Mouse (Mus musculus): ENCODE measurements at regions not wholly inside any gene's neighbourhood (a gene's known extent, or its start where the extent isn't known, plus 50 kb on each side); places are given as distances from the start of the nearest gene placed in this dataset.

DNA sequence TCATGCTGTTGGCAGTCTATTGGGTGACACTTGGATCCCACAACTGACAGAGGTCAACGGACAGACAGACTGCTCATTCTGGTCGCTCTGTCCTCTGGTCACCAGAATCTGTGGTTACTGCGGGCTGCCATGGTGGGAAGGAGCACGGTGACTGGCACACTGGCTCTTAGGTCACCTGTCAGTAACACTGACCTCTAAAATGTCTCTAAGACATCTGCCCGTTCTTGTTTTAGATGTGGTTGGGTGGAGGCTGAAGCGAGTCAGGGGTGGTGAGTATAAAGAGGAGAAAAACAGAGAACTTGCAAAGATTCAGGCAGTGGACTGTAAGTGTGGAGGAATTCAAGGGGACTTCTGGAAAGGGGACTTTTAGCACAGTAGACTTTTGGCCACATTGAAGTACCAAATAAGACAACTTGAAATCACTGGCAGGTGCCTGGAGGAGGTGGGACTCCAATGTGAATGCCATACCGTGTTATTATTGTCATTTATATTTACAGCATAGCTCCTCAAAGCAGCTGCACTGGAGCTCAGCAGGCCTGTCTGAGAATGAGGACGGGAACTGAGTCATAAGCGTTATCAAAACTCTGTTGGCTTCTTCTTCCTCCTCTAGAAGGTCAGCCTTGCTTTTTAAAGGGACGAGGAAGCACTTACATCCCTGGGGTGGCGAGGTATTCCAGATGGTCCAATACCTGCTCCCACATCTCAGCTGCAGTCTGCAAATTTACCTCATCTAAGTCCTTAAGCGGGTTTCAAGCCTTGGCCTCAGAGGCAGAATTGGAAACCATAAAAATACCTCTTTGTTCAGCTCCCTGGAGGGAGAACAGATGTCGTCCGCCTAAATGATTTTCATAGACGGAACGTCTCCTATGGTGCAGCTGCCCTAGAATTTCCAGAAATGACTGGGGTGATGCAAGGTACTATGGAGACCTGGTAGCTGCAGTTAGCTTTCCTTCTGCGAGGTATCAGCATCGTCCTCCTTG is 351.3 kb downstream of the Nuak1 start:
- peak; percentile 22 to 71 for DNase-seq (ENCODE audit: low spot score in 2 of 2)

DNA sequence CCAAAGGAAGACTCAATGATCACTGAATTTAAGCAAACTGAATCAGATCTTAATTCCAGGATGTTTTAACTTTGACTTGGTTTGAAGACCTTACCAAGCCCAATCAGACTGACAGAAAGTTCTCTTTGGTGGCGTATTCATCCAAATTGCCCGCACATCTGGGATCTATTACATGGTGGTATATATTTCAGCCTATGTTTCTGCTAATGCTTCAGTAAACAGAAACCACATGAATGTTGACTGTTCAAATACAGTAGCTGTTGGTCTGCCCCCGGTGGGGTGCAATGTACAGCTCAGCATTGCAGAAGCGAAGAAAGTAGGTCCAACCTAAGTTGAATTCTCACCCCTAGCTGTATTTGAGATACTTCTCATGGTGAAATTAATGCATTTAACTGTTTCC is 346.5 kb downstream of the Nuak1 start:
- no peak for DNase-seq (ENCODE audit: low spot score in 2 of 2)

- no peak for DNase-seq (ENCODE audit: low spot score in 2 of 2)
Observed at GRCm38 (mm10) chr10:84097196-84097595, 343.2 kb downstream of the Nuak1 start.

DNA sequence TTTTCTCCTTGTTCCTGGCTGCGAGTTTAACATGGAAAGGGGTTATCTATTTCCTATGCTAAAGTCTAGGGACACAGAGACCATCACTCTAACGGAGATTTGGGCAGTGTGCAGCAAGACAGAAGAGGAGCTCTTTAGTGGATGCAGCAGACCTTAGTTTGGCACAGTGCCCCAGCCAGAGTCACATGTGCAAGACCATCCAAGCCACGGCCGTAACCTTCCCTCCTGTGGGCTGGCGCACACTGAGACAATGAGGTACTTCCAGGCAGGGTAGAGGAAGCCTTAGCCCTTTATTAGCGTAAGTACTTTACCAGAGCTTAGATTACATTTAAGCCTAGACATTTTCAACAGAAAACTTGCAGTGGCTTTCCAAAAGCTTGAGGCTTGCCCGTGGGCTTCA is 336.4 kb downstream of the Nuak1 start:
- DNase-seq (ENCODE audit: low spot score in 2 of 2) = no peak

DNA sequence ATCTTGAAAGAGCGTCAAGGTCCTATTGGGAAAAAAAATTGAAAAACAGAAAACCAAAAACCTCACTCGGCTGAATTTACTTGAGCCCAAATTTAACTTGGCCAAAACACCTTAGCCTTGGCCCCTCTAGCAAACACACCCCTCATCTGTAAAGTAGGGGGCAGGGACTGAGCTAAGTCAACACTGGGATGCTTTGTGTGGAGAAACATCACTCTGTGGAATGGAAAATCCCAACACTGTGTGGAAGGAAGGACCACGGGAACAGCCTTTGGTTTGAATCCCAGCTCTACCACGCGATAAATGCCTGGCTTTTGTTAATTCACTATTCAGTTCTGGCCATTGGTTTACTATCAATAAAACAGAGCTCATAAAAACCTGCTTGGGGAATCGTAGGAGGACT is 335.8 kb downstream of the Nuak1 start:
- DNase-seq (ENCODE audit: low spot score in 2 of 2) = no peak

- DNase-seq (ENCODE audit: low spot score in 2 of 2) = no peak
Observed at GRCm38 (mm10) chr10:84109680-84110371, 330.6 kb downstream of the Nuak1 start.

DNA sequence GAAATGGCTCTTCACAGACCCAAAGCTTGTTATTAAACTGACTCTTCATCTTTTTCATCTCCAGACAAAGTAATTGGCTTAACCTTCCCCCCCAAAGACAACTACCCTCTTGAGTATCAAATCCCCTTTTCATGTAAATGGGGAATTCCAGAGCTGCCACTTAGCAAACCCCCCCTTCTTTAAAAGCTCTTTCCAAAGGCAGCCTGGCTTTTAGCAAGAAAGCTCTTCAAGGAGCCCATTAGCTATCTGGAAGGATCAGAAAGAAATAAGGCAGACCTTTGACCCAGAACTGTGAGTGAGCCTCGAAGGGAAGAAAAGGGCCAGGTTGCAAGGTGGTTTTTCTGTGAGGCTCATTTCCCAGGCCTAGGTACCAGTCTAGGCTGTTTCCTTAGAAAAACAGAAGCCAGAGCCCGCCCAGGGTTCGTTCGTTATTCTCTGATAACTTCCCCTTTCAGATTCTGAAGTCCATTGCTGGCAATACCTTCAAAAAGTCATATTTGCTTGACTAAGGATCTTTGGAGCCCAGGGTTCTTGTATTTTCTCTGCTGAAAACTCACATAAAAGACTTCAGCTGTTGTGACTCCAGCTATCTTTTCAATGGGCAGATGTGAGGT is 329.9 kb downstream of the Nuak1 start:
- DNase-seq (ENCODE audit: low spot score in 2 of 2) = no peak

DNA sequence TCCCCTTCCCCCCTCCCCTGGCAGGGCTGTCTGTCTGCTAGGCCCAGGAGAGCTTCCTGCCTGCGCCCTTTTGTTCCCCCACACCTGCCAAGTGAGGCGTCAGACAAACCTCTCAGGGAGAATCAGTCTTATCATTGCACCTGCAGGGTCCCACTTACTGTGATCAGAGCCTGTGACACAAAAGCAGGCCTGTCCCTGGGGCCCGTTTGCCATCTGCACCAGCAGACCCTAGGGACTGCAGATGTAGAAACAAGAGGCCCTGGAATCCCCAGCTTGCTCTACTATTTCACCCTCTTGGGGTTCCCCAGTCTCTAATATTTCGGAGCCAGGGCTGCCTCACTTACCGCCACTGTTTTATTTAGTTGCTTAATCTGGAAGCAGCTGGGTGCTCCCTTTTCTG is 328.9 kb downstream of the Nuak1 start:
- DNase-seq (ENCODE audit: low spot score in 2 of 2) = no peak

GRCm38 (mm10) chr10:84111909-84112308 is 328.5 kb downstream of the Nuak1 start:
- no peak for DNase-seq (ENCODE audit: low spot score in 2 of 2)

- DNase-seq (ENCODE audit: low spot score in 2 of 2) = no peak
Observed at GRCm38 (mm10) chr10:84119952-84120550, 320.3 kb downstream of the Nuak1 start.

DNA sequence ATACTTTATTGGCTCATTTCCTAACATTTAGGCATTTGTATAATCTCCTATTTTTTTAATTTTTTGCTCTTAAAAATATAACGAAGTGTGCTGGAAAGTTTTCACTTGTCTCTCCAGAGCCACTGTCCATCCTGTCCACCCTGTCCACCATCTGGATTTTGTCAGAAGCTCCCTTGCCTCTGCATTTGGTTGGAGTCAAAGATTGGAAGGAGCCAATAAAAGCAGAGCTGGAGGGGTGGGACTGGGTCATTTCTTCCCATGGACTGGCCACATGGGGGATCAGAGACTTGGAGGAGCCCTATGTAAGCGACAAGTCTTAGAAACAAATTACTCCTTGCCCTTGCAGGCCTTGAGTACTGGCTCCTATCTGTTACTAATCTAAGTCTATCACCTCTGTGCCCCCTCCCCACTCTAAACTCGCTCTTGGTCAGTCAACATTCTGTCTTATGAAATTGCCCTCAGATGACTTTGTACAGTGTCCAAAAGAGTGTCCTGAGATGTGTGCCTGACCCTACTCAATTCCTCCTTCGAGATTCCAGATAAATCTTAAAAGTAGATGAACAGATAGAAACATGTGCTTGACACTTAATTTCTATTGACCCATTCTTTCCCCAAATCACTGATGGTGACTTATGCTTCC is 303.3 kb downstream of the Nuak1 start:
- no peak for DNase-seq (ENCODE audit: low spot score in 2 of 2)

- DNase-seq (ENCODE audit: low spot score in 2 of 2) = no peak
Observed at GRCm38 (mm10) chr10:84142741-84143454, 297.5 kb downstream of the Nuak1 start.

DNA sequence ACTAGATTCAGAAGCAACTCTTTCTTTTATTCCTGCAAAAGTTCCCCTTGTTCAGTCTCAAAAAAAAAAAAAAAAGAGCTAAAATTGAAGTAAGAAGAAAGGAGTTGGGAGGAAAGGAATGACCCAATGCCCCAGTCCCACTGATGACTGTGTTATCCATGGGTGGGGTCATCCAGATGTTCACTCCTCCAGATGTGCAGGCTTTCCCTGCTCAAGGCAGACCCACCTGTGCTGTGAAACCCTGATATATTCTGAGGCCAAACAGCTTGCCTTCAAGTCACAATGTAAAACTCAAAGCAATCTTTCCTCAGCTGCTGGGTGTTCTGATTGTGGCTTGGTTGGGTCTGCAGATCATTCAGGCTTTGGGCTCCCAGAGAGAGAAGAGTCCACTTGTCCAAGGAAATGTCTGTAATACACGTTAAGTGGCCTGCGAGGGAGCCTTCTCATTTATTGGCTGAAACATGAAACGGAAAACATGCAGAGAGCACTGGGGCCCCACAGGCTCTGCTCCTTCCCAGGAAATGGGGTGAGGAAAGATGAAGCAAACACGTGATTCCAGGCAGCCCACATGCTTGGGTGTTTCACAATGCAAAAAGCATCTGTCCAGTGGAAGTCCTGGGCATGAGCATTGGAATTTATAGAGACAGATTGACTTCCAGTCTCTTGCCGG is 296.6 kb downstream of the Nuak1 start:
- no peak for DNase-seq (ENCODE audit: low spot score in 2 of 2)

- DNase-seq (ENCODE audit: low spot score in 2 of 2) = no peak
Observed at GRCm38 (mm10) chr10:84144344-84144687, 296.1 kb downstream of the Nuak1 start.

GRCm38 (mm10) chr10:84147305-84147984 is 293.0 kb downstream of the Nuak1 start:
- DNase-seq (ENCODE audit: low spot score in 2 of 2) = no peak

GRCm38 (mm10) chr10:84163752-84164151 is 276.6 kb downstream of the Nuak1 start:
- no peak for DNase-seq (ENCODE audit: low spot score in 2 of 2)

- no peak for DNase-seq (ENCODE audit: low spot score in 2 of 2)
Observed at GRCm38 (mm10) chr10:84165832-84166567, 274.4 kb downstream of the Nuak1 start.

GRCm38 (mm10) chr10:84166568-84166905 is 273.9 kb downstream of the Nuak1 start:
- no peak for DNase-seq (ENCODE audit: low spot score in 2 of 2)

DNA sequence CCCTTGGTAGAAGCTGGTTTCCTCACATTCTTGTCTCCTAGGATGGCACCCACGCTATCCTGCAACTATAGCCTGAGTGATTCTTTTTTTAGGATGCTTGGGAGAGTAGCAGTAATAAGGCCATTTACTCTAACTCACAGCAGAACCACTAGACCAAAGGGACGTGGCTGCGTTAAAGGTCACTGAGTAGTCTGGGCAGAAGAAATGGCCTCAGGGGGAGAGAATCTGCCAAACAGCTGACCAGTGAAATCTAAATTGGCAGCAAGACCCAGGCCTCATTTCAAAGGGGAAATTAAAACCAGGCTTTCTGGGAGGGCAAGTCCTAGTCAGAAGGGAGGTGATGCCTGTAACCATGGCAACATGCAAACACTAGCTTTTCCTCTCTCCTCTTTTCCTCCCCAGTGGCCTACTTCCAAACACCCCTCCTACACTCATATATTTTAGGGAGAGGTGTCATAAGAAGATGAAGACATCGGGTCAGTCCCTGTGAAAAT is 267.5 kb downstream of the Nuak1 start:
- DNase-seq (ENCODE audit: low spot score in 2 of 2) = peak; percentile 72 to 74

All from left cerebral cortex, adult 9 months (tissue).